Mouse (Mus musculus) ZHBTc4 (cell line): ENCODE measurements at regions not wholly inside any gene's neighbourhood (a gene's known extent, or its start where the extent isn't known, plus 50 kb on each side); places are given as distances from the start of the nearest gene placed in this dataset.
"Not testable (repeated sequence)": the region's sequence is repeated elsewhere in the genome, so short reads cannot be mapped to it uniquely, and the experiment has no call there.

ENCODE experiments used
- DNase-seq: peaks from one replicate; pipeline ENCODE4 v3.0.0-alpha.2; 2011; ENCODE audit warnings: low read depth, low spot score

- DNase-seq: no peak
Observed at GRCm38 (mm10) chr12:48387724-48388123, 994.7 kb upstream of the Foxg1 start.

- DNase-seq: no peak
Observed at GRCm38 (mm10) chr12:48388192-48388812, 994.2 kb upstream of the Foxg1 start.

GRCm38 (mm10) chr12:48391008-48391407 is 991.5 kb upstream of the Foxg1 start:
- no peak for DNase-seq

- DNase-seq: no peak
Observed at GRCm38 (mm10) chr12:48439333-48440046, 943.0 kb upstream of the Foxg1 start.

- not testable (repeated sequence) for DNase-seq
Observed at GRCm38 (mm10) chr12:48448719-48449118, 933.7 kb upstream of the Foxg1 start.

GRCm38 (mm10) chr12:48462392-48462791 is 920.1 kb upstream of the Foxg1 start:
- no peak for DNase-seq

GRCm38 (mm10) chr12:48500735-48501134 is 881.7 kb upstream of the Foxg1 start:
- no peak for DNase-seq

GRCm38 (mm10) chr12:48511594-48511993 is 870.9 kb upstream of the Foxg1 start:
- DNase-seq: peak; percentile 55

GRCm38 (mm10) chr12:48512259-48512658 is 870.2 kb upstream of the Foxg1 start:
- DNase-seq: no peak

GRCm38 (mm10) chr12:48521996-48522395 is 860.5 kb upstream of the Foxg1 start:
- peak; percentile 24 for DNase-seq

GRCm38 (mm10) chr12:48559690-48560089 is 822.8 kb upstream of the Foxg1 start:
- DNase-seq: not testable (repeated sequence)

GRCm38 (mm10) chr12:48604401-48605197 is 777.9 kb upstream of the Foxg1 start:
- DNase-seq: no peak

GRCm38 (mm10) chr12:48605423-48605822 is 777.0 kb upstream of the Foxg1 start:
- no peak for DNase-seq

- no peak for DNase-seq
Observed at GRCm38 (mm10) chr12:48609391-48609790, 773.1 kb upstream of the Foxg1 start.

- no peak for DNase-seq
Observed at GRCm38 (mm10) chr12:48612066-48612465, 770.4 kb upstream of the Foxg1 start.

- no peak for DNase-seq
Observed at GRCm38 (mm10) chr12:48616337-48616736, 766.1 kb upstream of the Foxg1 start.

GRCm38 (mm10) chr12:48633559-48633958 is 748.9 kb upstream of the Foxg1 start:
- DNase-seq: no peak

GRCm38 (mm10) chr12:48634671-48635241 is 747.7 kb upstream of the Foxg1 start:
- DNase-seq: no peak

GRCm38 (mm10) chr12:48641974-48642373 is 740.5 kb upstream of the Foxg1 start:
- no peak for DNase-seq

GRCm38 (mm10) chr12:48645135-48645534 is 737.3 kb upstream of the Foxg1 start:
- DNase-seq: no peak

GRCm38 (mm10) chr12:48645910-48646309 is 736.5 kb upstream of the Foxg1 start:
- no peak for DNase-seq

GRCm38 (mm10) chr12:48675176-48675575 is 707.3 kb upstream of the Foxg1 start:
- no peak for DNase-seq
